Mouse (Mus musculus) cerebellum, adult 2 months (tissue): ENCODE data around the gene Nrf1. TPM values are rescaled to one million over a fixed set of nuclear protein-coding genes. Genes with fewer than 3 reads are reported as not detected.

ENCODE experiments used
- DNase-seq, 2 experiments: peaks; one replicate each; pipeline ENCODE4 v3.0.0; 2021
- H3K27ac ChIP-seq: fragments of 200-500 bp; 2 replicates; pipeline ENCODE4 v1.5.1; 2012; ENCODE audit warnings: low read length, control low read depth, inconsistent platforms; ENCODE audit not compliant: insufficient read depth
- H3K27me3 ChIP-seq: fragments of 200-500 bp; 2 replicates; pipeline ENCODE4 v1.6.1; 2012; ENCODE audit warnings: inconsistent platforms, mild to moderate bottlenecking, low read length, moderate library complexity; ENCODE audit not compliant: control insufficient read depth, insufficient read depth
- H3K4me1 ChIP-seq: fragments of 200-500 bp; 2 replicates; pipeline ENCODE4 v1.6.1; 2011; ENCODE audit warnings: low read length; ENCODE audit not compliant: control insufficient read depth, insufficient read depth
- H3K4me3 ChIP-seq: fragments of 200-500 bp; replicated peaks from 2 replicates; pipeline ENCODE3; 2011; ENCODE audit warnings: mild to moderate bottlenecking, low read depth, low read length, control low read depth; ENCODE audit not compliant: insufficient read depth
- CTCF ChIP-seq: fragments of 200-500 bp; IDR thresholded peaks from 2 replicates; pipeline ENCODE4 v1.5.1; 2011; ENCODE audit warnings: low read depth, mild to moderate bottlenecking, control low read depth, low read length, moderate library complexity, borderline replicate concordance; ENCODE audit not compliant: insufficient read depth
- POLR2A ChIP-seq: fragments of 200-500 bp; IDR thresholded peaks from 2 replicates; pipeline ENCODE4 v1.6.1; 2011; ENCODE audit warnings: low read length, control low read depth, borderline replicate concordance; ENCODE audit not compliant: insufficient read depth
- WGBS: fragments of 180-500 bp; shearing (Covaris S2); methylation state at CpG from one replicate; pipeline ENCODE4 v1.1.7; 2018; 5-methylcytosine and 5-hydroxymethylcytosine counted together
- polyA plus RNA-seq: library from polyadenylated mRNA; depleted of rRNA; stranded (reverse); fragments of >200 nt; gene quantifications from 2 replicates; pipeline ENCODE4 v1.2.3, GENCODE M21; 2012

The Nrf1 gene
- polyA plus RNA-seq, 1 experiment: 29.6 TPM

DNA sequence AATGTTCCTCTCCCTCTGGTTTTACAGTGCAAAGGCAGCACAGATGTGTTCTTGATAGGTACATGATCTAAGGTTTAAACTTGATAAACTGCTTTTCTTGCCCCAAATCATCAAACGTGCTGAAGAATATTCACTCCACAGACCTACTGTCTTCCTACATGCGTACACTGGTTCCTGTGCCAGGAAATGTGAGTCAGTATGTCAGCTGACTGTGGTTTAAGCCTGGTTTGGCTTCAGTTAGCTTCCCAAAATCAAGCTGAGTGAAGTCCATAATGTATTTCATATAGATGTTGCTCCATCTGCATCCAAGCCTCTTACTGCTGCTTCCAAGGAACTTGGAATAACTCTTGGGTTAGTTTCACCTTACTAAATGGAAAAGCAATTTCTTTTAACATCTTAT, 66.3 kb downstream of the Nrf1 start:
- Histone ChIP-seq H3K4me1 (no peaks in the 10 kb centered on the region), H3K27ac (no peak overlapping the region), H3K4me3 (no peak overlapping the region), H3K27me3 (no peaks in the 10 kb centered on the region)
- no peak for DNase-seq
- TF ChIP-seq POLR2A: no peak
- TF ChIP-seq CTCF: no peak
- 71% methylated on average over 2 of the region's 2 CpGs for WGBS

GRCm38 (mm10) chr6:30121152-30121551, 73.4 kb downstream of the Nrf1 start:
- TF ChIP-seq POLR2A (no peak), CTCF (no peak)
- Histone ChIP-seq H3K4me3 (no peak overlapping the region), H3K4me1 (no peaks in the 10 kb centered on the region), H3K27ac (no peak overlapping the region), H3K27me3 (no peaks in the 10 kb centered on the region)
- 87% methylated on average over 2 of the region's 2 CpGs for WGBS
- no peak for DNase-seq

- no peak overlapping the region for H3K27ac ChIP-seq
- H3K4me1 ChIP-seq: no peaks in the 10 kb centered on the region
- no peak for DNase-seq
- no peaks in the 10 kb centered on the region for H3K27me3 ChIP-seq
- 75% methylated on average over 1 of the region's 1 CpGs for WGBS
- no peak overlapping the region for H3K4me3 ChIP-seq
- TF ChIP-seq CTCF: no peak
- no peak for TF ChIP-seq POLR2A
These were observed 73.8 kb downstream of the Nrf1 start for GRCm38 (mm10) chr6:30121600-30121999.

DNA sequence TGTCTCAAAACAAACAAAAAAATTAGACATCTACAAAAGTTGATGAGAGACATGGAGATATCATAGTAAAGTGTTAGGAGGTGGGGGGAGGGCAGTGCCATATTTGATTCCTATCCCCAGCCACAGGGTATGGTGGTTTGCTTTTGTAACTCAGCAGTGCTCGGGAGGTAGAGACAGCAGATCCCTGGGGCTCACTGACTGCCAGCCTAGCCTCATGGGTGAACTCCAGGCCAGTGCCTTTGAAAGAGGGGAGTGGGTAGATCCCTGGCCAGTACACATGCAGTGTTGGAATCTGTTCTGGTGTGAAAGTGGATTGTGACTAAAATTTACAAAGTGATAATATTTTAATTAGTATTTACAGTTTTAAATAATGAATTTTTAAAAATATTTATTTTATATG, 75.6 kb downstream of the Nrf1 start:
- 80% methylated on average over 1 of the region's 1 CpGs for WGBS
- Histone ChIP-seq H3K4me3 (no peak overlapping the region), H3K4me1 (no peaks in the 10 kb centered on the region), H3K27ac (no peak overlapping the region), H3K27me3 (no peaks in the 10 kb centered on the region)
- TF ChIP-seq CTCF (no peak), POLR2A (no peak)
- no peak for DNase-seq

GRCm38 (mm10) chr6:30126060-30126459, 78.3 kb downstream of the Nrf1 start:
- no peak overlapping the region for H3K27ac ChIP-seq
- TF ChIP-seq CTCF: no peak
- no peak for TF ChIP-seq POLR2A
- no peaks in the 10 kb centered on the region for H3K27me3 ChIP-seq
- no peak for DNase-seq
- no peak overlapping the region for H3K4me3 ChIP-seq
- H3K4me1 ChIP-seq: no peaks in the 10 kb centered on the region
- 96% methylated on average over 7 of the region's 7 CpGs for WGBS

- Histone ChIP-seq H3K4me3 (no peak overlapping the region), H3K4me1 (no peaks in the 10 kb centered on the region), H3K27ac (no peak overlapping the region), H3K27me3 (no peaks in the 10 kb centered on the region)
- WGBS: 89% methylated on average over 9 of the region's 9 CpGs
- TF ChIP-seq CTCF (no peak), POLR2A (no peak)
- DNase-seq: no peak
These were observed 79.0 kb downstream of the Nrf1 start for GRCm38 (mm10) chr6:30126766-30127165.

DNA sequence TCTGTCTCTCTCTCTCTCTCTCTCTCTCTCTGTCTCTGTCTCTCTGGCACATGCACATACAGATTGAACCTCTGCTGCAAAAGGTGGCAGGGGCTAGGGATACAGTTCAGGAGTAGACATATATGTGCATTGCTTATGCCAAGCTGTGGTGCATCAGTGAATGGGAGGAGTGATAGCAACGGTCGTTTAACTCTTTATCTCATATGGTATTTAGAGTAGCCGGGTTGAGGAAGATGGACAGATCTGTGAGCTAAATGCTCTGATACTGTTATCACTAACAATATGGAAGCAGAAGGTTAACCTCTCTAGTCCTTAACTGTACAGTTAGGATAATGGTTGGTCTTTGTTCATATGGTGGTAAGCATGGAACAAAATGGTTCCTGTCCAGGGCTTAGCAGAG, 84.6 kb downstream of the Nrf1 start:
- no peak overlapping the region for H3K27ac ChIP-seq
- 92% methylated on average over 3 of the region's 3 CpGs for WGBS
- no peaks in the 10 kb centered on the region for H3K4me1 ChIP-seq
- no peak for DNase-seq
- no peaks in the 10 kb centered on the region for H3K27me3 ChIP-seq
- no peak for TF ChIP-seq POLR2A
- TF ChIP-seq CTCF: no peak
- H3K4me3 ChIP-seq: no peak overlapping the region

- Histone ChIP-seq H3K4me1 (no peaks in the 10 kb centered on the region), H3K27me3 (no peaks in the 10 kb centered on the region), H3K4me3 (no peak overlapping the region), H3K27ac (no peak overlapping the region)
- no peak for TF ChIP-seq POLR2A
- no peak for TF ChIP-seq CTCF
- DNase-seq: no peak
- whole genome bisulfite sequencing: 41% methylated on average over 3 of the region's 3 CpGs
These were observed 87.8 kb downstream of the Nrf1 start for GRCm38 (mm10) chr6:30135590-30135989.
